Mouse (Mus musculus) bone marrow macrophage, adult 2 months (primary cell): ENCODE results near the gene Snrnp35. TPM values are rescaled to one million over a fixed set of nuclear protein-coding genes. Genes with fewer than 3 reads are reported as not detected.
A peak's percentile ranks its signal among the peaks of the same experiment; 100 is the strongest.

Experiments used
- H3K27ac ChIP-seq: 2 replicates; pipeline ENCODE4 v1.5.1; 2012; ENCODE audit warnings: low read depth, low read length; ENCODE audit not compliant: insufficient read depth
- H3K4me1 ChIP-seq: 2 replicates; pipeline ENCODE4 v1.6.1; 2012; ENCODE audit warnings: low read length; ENCODE audit not compliant: control insufficient read depth, insufficient read depth
- H3K4me3 ChIP-seq: 2 replicates; pipeline ENCODE4 v1.5.1; 2012; ENCODE audit warnings: mild to moderate bottlenecking, low read length, moderate library complexity; ENCODE audit not compliant: insufficient read depth
- CTCF ChIP-seq: IDR thresholded peaks from 2 replicates; pipeline ENCODE4 v1.5.1; 2012; ENCODE audit warnings: low read depth, mild to moderate bottlenecking, low read length, moderate library complexity
- POLR2A ChIP-seq: IDR thresholded peaks from 2 replicates; pipeline ENCODE4 v1.6.1; 2012; ENCODE audit warnings: mild to moderate bottlenecking, low read depth, low read length, borderline replicate concordance
- polyA plus RNA-seq: library from polyadenylated mRNA; stranded (reverse); fragments of >200 nt; gene quantifications from 2 replicates; pipeline ENCODE4 v1.2.4, GENCODE M21; 2012; ENCODE audit not compliant: missing spikeins, insufficient read depth, insufficient read length

The Snrnp35 gene
- polyA plus RNA-seq, 1 experiment, result 21.6 TPM

DNA sequence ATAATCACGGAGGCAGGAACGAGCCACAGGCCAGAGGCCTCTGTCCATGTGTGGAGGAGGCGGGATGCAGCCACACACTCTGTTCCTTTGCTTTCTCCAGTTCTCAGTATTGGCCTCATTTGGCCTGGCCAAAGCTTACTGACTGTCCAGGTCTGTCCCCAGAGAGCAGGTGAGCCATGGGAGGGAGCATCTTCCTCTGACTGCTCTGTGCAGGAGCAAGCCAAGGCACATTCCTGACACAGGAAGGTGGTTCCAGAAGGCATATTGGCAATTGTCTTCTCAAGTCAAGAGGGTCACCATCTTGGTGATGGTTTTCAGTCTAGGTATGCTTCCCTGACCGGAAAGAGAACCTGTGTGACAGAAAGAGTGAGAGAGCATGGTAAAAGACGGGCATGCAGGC, 19.5 kb upstream of the Snrnp35 start:
- Histone ChIP-seq H3K4me1 (peaks cover 9% of the 10 kb centered on the region), H3K27ac (no peak overlapping the region), H3K4me3 (no peak overlapping the region)
- TF ChIP-seq CTCF (no peak), POLR2A (no peak)

DNA sequence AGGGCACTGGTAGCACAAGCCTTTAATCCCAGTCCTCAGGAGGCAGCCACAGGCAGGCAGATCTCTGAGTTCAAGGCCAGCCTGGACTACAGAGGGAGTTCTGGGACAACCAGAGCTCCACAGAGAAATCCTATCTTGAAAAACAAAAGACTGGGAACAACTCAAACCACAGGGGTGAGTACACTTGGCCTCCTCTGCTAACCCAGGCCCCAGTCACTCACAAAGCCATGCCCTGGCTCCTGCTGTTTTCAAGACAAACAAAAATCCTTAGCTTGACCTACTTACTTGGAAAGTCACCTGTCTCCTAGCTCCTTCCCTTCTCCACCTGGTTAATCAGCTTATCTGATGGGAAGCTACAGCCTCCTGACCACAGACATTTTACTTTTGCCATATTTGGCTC, 18.0 kb upstream of the Snrnp35 start:
- no peak overlapping the region for H3K4me3 ChIP-seq
- TF ChIP-seq CTCF (no peak), POLR2A (no peak)
- H3K27ac ChIP-seq, result no peak overlapping the region
- peaks cover 14% of the 10 kb centered on the region for H3K4me1 ChIP-seq

DNA sequence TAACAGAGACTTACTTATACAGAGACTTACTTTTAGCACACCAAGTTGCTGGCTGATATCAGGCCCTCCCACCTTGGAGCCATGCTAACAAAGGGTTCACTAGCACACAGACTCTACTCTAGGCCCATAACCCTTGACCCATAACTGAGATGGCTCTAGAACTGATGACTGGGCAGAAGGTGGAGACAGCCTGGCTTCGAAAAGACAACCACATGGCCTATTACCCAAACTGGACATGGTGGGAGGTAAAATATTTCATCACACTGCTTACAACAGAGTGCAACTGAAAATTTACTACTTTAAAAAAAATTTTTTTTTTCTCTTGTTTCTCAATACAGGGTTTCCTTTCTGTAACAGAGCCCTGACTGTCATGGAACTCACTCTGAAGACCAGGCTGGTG, 15.2 kb upstream of the Snrnp35 start:
- Histone ChIP-seq H3K27ac (no peak overlapping the region), H3K4me3 (no peak overlapping the region), H3K4me1 (peaks cover 30% of the 10 kb centered on the region)
- TF ChIP-seq POLR2A (no peak), CTCF (no peak)

GRCm38 (mm10) chr5:124468365-124468764, 14.6 kb upstream of the Snrnp35 start:
- no peak for TF ChIP-seq CTCF
- TF ChIP-seq POLR2A, result no peak
- Histone ChIP-seq H3K27ac (no peak overlapping the region), H3K4me1 (peaks cover 33% of the 10 kb centered on the region), H3K4me3 (no peak overlapping the region)

GRCm38 (mm10) chr5:124469486-124469885, 13.4 kb upstream of the Snrnp35 start:
- Histone ChIP-seq H3K27ac (no peak overlapping the region), H3K4me3 (no peak overlapping the region), H3K4me1 (peaks cover 42% of the 10 kb centered on the region)
- TF ChIP-seq POLR2A, result no peak
- TF ChIP-seq CTCF, result no peak

DNA sequence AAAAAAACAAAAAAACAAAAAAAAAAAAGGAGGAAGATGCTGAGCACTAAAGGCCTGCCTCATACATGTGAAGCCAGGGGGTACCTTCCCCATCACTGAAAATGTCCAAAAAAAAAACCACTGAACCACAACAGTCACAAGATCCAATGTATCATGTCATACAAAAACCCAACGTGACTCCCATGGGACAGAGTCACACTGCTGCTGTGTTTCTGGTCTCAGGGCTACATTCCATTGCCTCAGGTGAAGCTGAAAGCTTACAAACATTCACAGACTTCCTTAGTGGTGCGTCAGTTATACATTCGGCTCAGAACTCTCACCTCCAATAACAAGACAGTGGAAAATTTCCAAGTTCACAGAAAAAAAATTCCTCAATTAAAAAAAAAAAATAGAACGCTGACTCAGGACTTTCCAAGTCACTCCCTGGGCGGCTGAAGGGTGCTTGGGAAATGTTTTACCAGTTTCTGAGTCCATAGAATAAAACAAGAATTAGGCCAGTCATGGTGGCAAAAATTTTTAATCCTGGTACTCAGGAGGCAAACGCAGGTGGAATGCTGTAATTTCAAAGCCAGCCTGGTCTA, 12.3 kb upstream of the Snrnp35 start:
- Histone ChIP-seq H3K4me1 (peaks cover 45% of the 10 kb centered on the region), H3K4me3 (no peak overlapping the region), H3K27ac (peak overlapping the region; percentile 55)
- TF ChIP-seq POLR2A (no peak), CTCF (no peak)

DNA sequence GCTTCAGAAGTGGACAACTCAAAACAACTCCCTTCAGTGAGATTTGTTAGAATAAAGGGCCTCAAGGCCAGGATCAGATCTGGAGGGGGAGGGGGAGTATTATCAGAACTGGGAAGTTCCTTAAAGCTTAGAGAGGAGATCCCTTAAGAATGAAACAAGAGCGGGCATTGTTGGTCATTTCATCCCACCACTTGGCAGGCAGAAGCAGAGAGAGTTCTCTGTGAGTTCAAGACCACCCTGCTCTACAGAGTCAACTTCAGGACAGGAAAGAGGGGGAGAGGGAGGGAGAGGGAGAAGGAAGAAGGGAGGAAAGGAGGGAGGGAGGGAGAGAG, 4.1 kb upstream of the Snrnp35 start:
- TF ChIP-seq CTCF (no peak), POLR2A (no peak)
- peak overlapping the region; percentile 92 for H3K27ac ChIP-seq
- H3K4me3 ChIP-seq, result peak overlapping the region; percentile 36
- H3K4me1 ChIP-seq, result peaks cover 34% of the 10 kb centered on the region

- peaks cover 32% of the 10 kb centered on the region for H3K4me1 ChIP-seq
- H3K27ac ChIP-seq, result peak overlapping the region; percentile 92
- peak overlapping the region; percentile 30 for H3K4me3 ChIP-seq
- no peak for TF ChIP-seq CTCF
- TF ChIP-seq POLR2A, result no peak
Observed at GRCm38 (mm10) chr5:124480119-124480518, 2.8 kb upstream of the Snrnp35 start.

DNA sequence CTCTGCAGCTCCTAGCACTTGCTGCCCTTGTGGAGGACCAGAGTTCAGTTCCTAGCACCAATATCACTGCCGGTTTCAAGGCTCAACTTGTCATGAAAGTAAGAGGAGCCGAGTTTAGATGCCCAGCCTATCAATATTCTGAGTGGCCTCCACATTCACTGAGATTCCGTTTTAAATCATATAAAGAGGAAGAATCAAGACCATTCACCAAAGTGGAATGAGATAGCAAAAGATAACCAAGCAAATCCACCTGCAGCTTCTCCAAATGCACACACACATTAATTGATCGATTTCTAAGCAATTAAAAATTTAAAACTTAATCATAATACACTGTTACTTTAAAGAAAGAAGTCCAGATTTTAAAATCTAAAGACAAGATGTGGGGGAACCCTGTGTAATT, 1.2 kb upstream of the Snrnp35 start:
- Histone ChIP-seq H3K4me1 (peaks cover 32% of the 10 kb centered on the region), H3K27ac (no peak overlapping the region), H3K4me3 (no peak overlapping the region)
- TF ChIP-seq POLR2A, result no peak
- no peak for TF ChIP-seq CTCF

GRCm38 (mm10) chr5:124482436-124482965, 433 bp upstream of the Snrnp35 start:
- Histone ChIP-seq H3K4me1 (peaks cover 32% of the 10 kb centered on the region), H3K27ac (peak overlapping the region; percentile 99), H3K4me3 (peak overlapping the region; percentile 74)
- no peak for TF ChIP-seq POLR2A
- no peak for TF ChIP-seq CTCF

DNA sequence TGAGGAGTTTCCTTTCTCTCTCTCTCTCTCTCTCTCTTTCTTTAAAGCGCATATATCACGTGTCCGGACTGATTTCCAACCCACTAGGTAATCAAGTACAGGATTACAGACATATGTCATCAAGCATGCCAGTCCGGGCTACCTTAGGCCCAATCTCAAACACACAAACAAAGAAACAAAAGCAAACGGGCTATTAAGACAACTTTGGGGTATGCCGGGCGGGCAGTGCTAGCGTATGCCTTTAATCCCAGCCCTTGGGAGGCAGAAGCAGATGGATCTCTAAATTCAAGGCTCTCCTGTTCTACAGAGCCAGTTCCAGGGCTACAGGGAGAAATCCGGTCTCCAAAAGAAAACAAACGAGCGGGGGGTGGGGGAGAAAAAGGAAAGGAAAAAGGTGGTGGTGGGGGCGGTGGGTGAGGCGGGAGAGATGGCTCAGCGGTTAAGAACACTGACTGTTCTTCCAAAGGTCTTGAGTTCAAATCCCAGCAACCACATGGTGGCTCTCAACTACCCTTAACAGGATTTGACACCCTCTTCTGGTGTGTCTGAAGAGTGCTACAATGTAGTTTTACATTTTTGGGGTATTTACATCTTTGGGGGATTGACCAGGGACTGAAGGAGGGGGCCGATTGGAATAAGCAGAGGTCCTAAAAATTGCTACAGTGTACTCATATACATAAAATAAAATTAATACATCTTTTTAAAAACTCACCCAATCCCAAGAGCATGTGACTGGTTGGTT, 892 bp downstream of the Snrnp35 start:
- Histone ChIP-seq H3K27ac (peak overlapping the region; percentile 99), H3K4me1 (peaks cover 28% of the 10 kb centered on the region), H3K4me3 (peak overlapping the region; percentile 74)
- TF ChIP-seq CTCF (no peak), POLR2A (no peak)
